Mouse (Mus musculus) bone marrow, adult 2 months (tissue): ENCODE results near the gene Fkbp15.

Source experiments
- CTCF ChIP-seq: fragments of 200-500 bp; IDR thresholded peaks from 2 replicates; pipeline ENCODE4 v1.5.1; 2011; ENCODE audit warnings: low read length, control low read depth; ENCODE audit not compliant: control insufficient read depth, insufficient read depth
- POLR2A ChIP-seq: fragments of 200-500 bp; IDR thresholded peaks from 2 replicates; pipeline ENCODE4 v1.6.1; 2011; ENCODE audit warnings: low read depth, mild to moderate bottlenecking, control low read depth, low read length, borderline replicate concordance; ENCODE audit not compliant: control insufficient read depth

GRCm38 (mm10) chr4:62251776-62252175, 108.6 kb downstream of the Fkbp15 start:
- TF ChIP-seq CTCF (no peak), POLR2A (no peak)
